In the genomic region with DNA sequence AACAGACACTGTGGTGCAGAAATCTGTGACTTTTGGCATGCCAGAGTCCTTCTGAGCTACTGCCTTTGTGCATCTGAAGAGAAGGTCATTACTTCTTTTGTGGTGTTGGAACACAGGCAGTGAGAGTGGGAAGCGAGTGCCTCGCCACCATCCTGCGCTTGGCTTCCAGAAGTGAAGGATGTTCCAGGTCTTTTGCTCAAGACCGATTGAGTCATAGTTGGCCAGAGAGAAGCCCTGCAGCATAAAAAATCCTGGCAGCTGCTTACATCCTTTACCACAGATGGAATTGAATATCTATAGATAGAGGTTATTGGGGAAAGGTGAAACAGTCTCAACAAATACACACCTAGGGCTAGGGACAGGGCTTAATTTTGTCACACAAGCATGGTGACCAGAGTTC, we compare ENCODE assay signal across 16 mouse cellular contexts.
DNase-seq lines count a peak whose midpoint lies in the region; ATAC-seq and TF ChIP-seq lines count a peak whose summit lies in the region.
"Had no signal": no experiment of that assay in that cellular context is flagged by ENCODE, and none has a peak within 500 bp of the region (broad histone marks: within the 10 kb centered on the region; RNA-seq: fewer than 3 reads in every experiment).

No protein-coding gene starts in this region.

- 71% methylated on average over 4 of the region's 4 CpGs for WGBS in heart, adult 2 months
- WGBS in heart, embryonic 12.5 days = 78% methylated on average over 4 of the region's 4 CpGs
- WGBS in midbrain, postnatal 0 days = 95% methylated on average over 4 of the region's 4 CpGs
- WGBS in hindbrain, embryonic 12.5 days = 93% methylated on average over 4 of the region's 4 CpGs

- intact Hi-C loops in heart, adult 2 months (cut with DNase I) = no loop called here

- no peak for TF ChIP-seq CTCF in heart, adult 2 months (IDR thresholded peaks at IDR 0.05)
- TF ChIP-seq CTCF in midbrain, postnatal 0 days (IDR thresholded peaks at IDR 0.05) = no peak

- no peak overlapping the region for H3K9ac ChIP-seq in heart, adult 2 months (ENCODE audit: low read depth, low read length)
- H3K9ac ChIP-seq in heart, embryonic 12.5 days = no peak overlapping the region
- H3K9ac ChIP-seq in midbrain, postnatal 0 days (replicated peaks; ENCODE audit: low read length, poor library complexity, severe bottlenecking) = no peak overlapping the region
- no peak overlapping the region for H3K9ac ChIP-seq in hindbrain, embryonic 12.5 days
- H3K9ac ChIP-seq: embryonic facial prominence, embryonic 12.5 days; liver, embryonic 13.5 days; midbrain, embryonic 13.5 days had no signal

- ATAC-seq in heart, embryonic 12.5 days (ENCODE audit: insufficient number of reproducible peaks, low FRiP score) = no peak
- ATAC-seq in midbrain, postnatal 0 days (ENCODE audit: low FRiP score) = no peak
- ATAC-seq in hindbrain, embryonic 12.5 days (ENCODE audit: low FRiP score) = no peak
- ATAC-seq: hindbrain, postnatal 0 days; midbrain, embryonic 13.5 days had no signal

- H3K4me1 ChIP-seq in heart, adult 2 months (ENCODE audit: control insufficient read depth, insufficient read depth, low read length) = no peaks in the 10 kb centered on the region
- no peaks in the 10 kb centered on the region for H3K4me1 ChIP-seq in heart, embryonic 12.5 days (replicated peaks)
- no peaks in the 10 kb centered on the region for H3K4me1 ChIP-seq in midbrain, postnatal 0 days (ENCODE audit: insufficient read depth, low read length)
- H3K4me1 ChIP-seq in hindbrain, embryonic 12.5 days = no peaks in the 10 kb centered on the region
- H3K4me1 ChIP-seq: embryonic facial prominence, embryonic 12.5 days; forebrain, embryonic 10.5 days; limb, embryonic 10.5 days; liver, embryonic 13.5 days; midbrain, embryonic 13.5 days had no signal

- H3K36me3 ChIP-seq in heart, adult 2 months (ENCODE audit: control insufficient read depth, insufficient read depth, low read length) = no peaks in the 10 kb centered on the region
- no peaks in the 10 kb centered on the region for H3K36me3 ChIP-seq in heart, embryonic 12.5 days
- no peaks in the 10 kb centered on the region for H3K36me3 ChIP-seq in midbrain, postnatal 0 days (ENCODE audit: insufficient read depth, low read length)
- H3K36me3 ChIP-seq in hindbrain, embryonic 12.5 days = no peaks in the 10 kb centered on the region
- H3K36me3 ChIP-seq: embryonic facial prominence, embryonic 12.5 days; forebrain, embryonic 10.5 days; limb, embryonic 10.5 days; liver, embryonic 13.5 days; midbrain, embryonic 13.5 days had no signal

- no peak overlapping the region for H3K4me2 ChIP-seq in heart, embryonic 12.5 days
- no peak overlapping the region for H3K4me2 ChIP-seq in midbrain, postnatal 0 days (ENCODE audit: low read depth, low read length, poor library complexity, severe bottlenecking)
- H3K4me2 ChIP-seq in hindbrain, embryonic 12.5 days (replicated peaks) = no peak overlapping the region
- H3K4me2 ChIP-seq: embryonic facial prominence, embryonic 12.5 days; liver, embryonic 13.5 days; midbrain, embryonic 13.5 days had no signal

- peak; percentile 37 for DNase-seq in adrenal gland, postnatal 14 days
- DNase-seq in adrenal gland, adult 18-20 months (ENCODE audit: low spot score in 2 of 2) = no peak
- DNase-seq in heart, adult 2 months = peak; percentile 27 to 48
- DNase-seq in NIH3T3 (ENCODE audit: low read depth) = peak; percentile 57
- DNase-seq in gastrocnemius, postnatal 25 days = peak; percentile 50
- DNase-seq in midbrain, postnatal 0 days (ENCODE audit: low spot score) = no peak
- DNase-seq: kidney, adult 18-20 months; kidney, postnatal 36 days; liver, embryonic 13.5 days had no signal

- H3K27ac ChIP-seq in heart, adult 2 months = no peak overlapping the region
- no peak overlapping the region for H3K27ac ChIP-seq in heart, embryonic 12.5 days (ENCODE audit: poor library complexity, severe bottlenecking)
- no peak overlapping the region for H3K27ac ChIP-seq in midbrain, postnatal 0 days (ENCODE audit: low read depth, low read length)
- no peak overlapping the region for H3K27ac ChIP-seq in hindbrain, embryonic 12.5 days
- H3K27ac ChIP-seq: embryonic facial prominence, embryonic 12.5 days; forebrain, embryonic 10.5 days; hindbrain, postnatal 0 days; limb, embryonic 10.5 days; liver, embryonic 13.5 days; midbrain, embryonic 13.5 days had no signal

- H3K79me2 ChIP-seq in heart, adult 2 months (replicated peaks; ENCODE audit: control insufficient read depth, insufficient read depth, low read length) = no peaks in the 10 kb centered on the region

- no peak for TF ChIP-seq EP300 in heart, adult 2 months (IDR thresholded peaks at IDR 0.05; ENCODE audit: insufficient read depth, low read depth, low read length)

- H3K27me3 ChIP-seq in heart, adult 2 months (ENCODE audit: control insufficient read depth, insufficient read depth, low read length) = no peaks in the 10 kb centered on the region
- no peaks in the 10 kb centered on the region for H3K27me3 ChIP-seq in heart, embryonic 12.5 days (replicated peaks)
- H3K27me3 ChIP-seq in midbrain, postnatal 0 days (ENCODE audit: insufficient read depth, low read length) = no peaks in the 10 kb centered on the region
- no peaks in the 10 kb centered on the region for H3K27me3 ChIP-seq in hindbrain, embryonic 12.5 days
- H3K27me3 ChIP-seq: embryonic facial prominence, embryonic 12.5 days; liver, embryonic 13.5 days; midbrain, embryonic 13.5 days had no signal

- TF ChIP-seq POLR2A in heart, adult 2 months (IDR thresholded peaks at IDR 0.05; ENCODE audit: insufficient read depth, low read depth, low read length) = no peak

- H3K9me3 ChIP-seq in heart, embryonic 12.5 days (replicated peaks) = no peaks in the 10 kb centered on the region
- no peaks in the 10 kb centered on the region for H3K9me3 ChIP-seq in midbrain, postnatal 0 days (ENCODE audit: low read length)
- H3K9me3 ChIP-seq in hindbrain, embryonic 12.5 days (replicated peaks) = no peaks in the 10 kb centered on the region
- H3K9me3 ChIP-seq: embryonic facial prominence, embryonic 12.5 days; forebrain, embryonic 10.5 days; limb, embryonic 10.5 days; liver, embryonic 13.5 days; midbrain, embryonic 13.5 days had no signal

- H3K4me3 ChIP-seq in heart, adult 2 months = no peak overlapping the region
- H3K4me3 ChIP-seq in heart, embryonic 12.5 days = no peak overlapping the region
- no peak overlapping the region for H3K4me3 ChIP-seq in midbrain, postnatal 0 days (ENCODE audit: low read depth, low read length)
- no peak overlapping the region for H3K4me3 ChIP-seq in hindbrain, embryonic 12.5 days
- H3K4me3 ChIP-seq: embryonic facial prominence, embryonic 12.5 days; forebrain, embryonic 10.5 days; limb, embryonic 10.5 days; liver, embryonic 13.5 days; midbrain, embryonic 13.5 days had no signal

Comparison
In these comparisons a context has a peak if more than half of its experiments do, and no peak if none do; other contexts are left out.
1. DNase-seq: peak in adrenal gland, postnatal 14 days (single experiment), heart, adult 2 months (2 of 2), NIH3T3 (single experiment) and gastrocnemius, postnatal 25 days (single experiment); none in adrenal gland, adult 18-20 months (0 of 2) and midbrain, postnatal 0 days (single experiment).